Mouse (Mus musculus): ENCODE measurements around the gene Cflar. TPM values are rescaled to one million over a fixed set of nuclear protein-coding genes. Genes with fewer than 3 reads are reported as not detected.
"Not testable (repeated sequence)": the region's sequence is repeated elsewhere in the genome, so short reads cannot be mapped to it uniquely, and the experiment has no call there.

Gene Cflar
- total RNA-seq, 2 experiments from 2014 or later: 24.8 to 28.1 TPM

DNA sequence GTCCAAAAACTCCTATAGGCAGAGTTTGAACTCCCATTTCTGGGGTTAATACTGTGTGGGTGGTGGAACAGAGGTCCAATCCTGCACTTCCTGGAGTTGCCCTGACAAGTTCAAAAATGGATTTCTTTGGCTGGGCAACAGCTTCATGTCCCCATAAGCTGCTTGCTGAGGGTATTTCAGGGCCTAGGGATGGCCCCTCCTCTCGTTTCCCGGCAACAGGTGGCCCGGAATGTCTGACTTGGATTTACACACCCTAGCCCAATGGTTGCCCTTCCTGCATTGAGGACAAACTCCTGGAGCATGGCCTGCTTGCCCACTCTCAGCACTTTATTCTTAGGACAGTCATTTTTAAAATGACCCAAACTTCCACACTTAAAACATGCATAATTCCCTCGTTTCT, 55.1 kb downstream of the Cflar start:
- DNase-seq (ENCODE audit: extremely low spot score in 1 of 2, low spot score in 2 of 2); intact Hi-C loops (cut with DNase I): not testable (repeated sequence)

DNA sequence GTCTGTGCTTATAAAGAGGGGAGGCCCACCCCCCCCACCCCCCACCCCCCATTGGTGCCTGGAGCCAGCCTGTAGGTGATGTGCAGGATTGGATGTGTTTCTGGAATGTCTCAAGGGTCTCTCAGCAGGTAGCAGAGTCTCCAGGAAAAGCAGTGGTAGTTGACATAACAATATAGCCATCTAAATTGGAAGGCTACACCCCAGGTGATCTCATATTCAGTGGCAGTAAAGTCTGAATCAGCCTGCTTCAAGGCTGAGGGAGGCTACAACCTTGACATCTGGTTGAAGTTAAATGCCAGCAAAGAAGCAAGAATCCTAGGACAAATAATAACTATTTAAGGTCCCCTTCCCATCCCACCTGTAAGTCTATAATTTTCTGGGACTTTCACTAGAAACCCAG, 57.8 kb downstream of the Cflar start:
- DNase-seq (ENCODE audit: extremely low spot score in 1 of 2, low spot score in 2 of 2): no peak
- intact Hi-C loops (cut with DNase I): no loop called here

DNA sequence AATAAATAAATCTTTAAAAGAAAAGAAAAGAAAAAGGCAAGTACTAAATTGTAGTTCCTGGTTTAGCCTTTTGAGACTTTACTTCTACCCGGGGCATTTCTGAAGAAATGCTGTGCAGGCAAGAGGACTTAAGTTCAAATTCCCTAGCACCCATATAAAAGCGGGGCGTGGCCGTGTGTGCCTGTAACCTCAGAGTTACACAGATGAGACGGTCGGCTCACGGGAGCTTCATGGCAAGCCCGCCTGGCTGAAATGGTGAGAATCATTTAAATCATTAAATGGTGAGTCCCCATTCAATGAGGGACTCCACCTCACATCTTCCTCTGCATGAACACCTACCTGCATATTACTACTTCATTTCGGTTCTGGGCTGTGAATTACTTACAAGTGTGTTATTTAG, 58.4 kb downstream of the Cflar start:
- DNase-seq (ENCODE audit: extremely low spot score in 1 of 2, low spot score in 2 of 2): no peak
- intact Hi-C loops (cut with DNase I): loop anchor here (5.0 to 10.0 kb wide), 3 partner anchors 128 to 375 kb away; no protein-coding TSS in a partner anchor

DNA sequence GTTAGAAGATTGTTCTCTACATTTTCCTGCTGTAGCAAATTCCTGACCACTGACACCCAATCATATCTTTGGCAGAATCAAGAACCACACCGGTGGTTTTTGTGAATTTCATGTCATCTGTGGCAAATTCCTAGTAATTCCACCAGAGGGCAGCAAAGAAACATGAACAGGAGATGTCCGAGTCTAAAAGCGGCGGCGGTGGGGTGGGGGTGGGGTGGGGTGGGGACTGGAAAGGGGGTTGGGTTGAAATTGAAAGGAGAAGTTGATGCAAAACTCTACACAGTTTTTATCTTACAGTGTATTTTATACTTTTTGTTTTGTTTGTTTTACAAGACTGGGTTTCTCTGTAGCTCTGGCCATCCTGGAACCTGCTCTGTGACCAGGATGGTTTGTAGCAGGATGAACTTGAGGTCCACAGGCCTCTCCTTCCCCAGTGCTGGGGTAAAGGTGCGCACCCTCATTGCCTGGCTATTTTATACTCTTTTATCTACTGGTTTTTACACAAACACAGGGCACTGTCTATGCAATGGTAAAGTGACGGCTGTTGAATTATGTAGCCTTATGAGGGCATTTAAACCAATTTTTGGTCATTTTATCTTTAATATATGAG, 58.9 kb downstream of the Cflar start:
- peak; percentile 52 to 63 for DNase-seq (ENCODE audit: extremely low spot score in 1 of 2, low spot score in 2 of 2)
- intact Hi-C loops (cut with DNase I): loop anchor here (5.0 to 10.0 kb wide), 3 partner anchors 127 to 375 kb away; no protein-coding TSS in a partner anchor

DNA sequence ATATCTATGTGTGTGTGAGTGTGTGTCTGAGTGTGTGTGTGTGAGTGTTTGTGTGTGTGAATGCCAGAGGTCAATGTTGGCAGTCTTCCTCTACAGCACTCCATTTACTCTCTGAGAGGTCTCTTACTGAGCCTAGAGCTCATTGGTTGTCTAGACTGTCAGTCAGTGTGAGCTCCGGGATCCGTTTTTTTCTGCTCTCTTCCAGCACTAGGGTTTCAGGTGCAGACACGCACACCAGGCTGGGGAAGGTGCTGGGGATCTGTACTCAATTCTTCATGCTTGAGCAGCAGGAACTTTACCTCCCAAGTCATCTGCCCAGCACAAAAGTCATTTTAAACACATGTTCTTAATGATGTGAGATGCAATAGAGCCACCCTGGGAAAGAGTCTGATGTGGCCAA, 60.8 kb downstream of the Cflar start:
- no peak for DNase-seq (ENCODE audit: extremely low spot score in 1 of 2, low spot score in 2 of 2)
- intact Hi-C loops (cut with DNase I): loop anchor here (5.0 to 10.0 kb wide), 3 partner anchors 125 to 373 kb away; no protein-coding TSS in a partner anchor

DNA sequence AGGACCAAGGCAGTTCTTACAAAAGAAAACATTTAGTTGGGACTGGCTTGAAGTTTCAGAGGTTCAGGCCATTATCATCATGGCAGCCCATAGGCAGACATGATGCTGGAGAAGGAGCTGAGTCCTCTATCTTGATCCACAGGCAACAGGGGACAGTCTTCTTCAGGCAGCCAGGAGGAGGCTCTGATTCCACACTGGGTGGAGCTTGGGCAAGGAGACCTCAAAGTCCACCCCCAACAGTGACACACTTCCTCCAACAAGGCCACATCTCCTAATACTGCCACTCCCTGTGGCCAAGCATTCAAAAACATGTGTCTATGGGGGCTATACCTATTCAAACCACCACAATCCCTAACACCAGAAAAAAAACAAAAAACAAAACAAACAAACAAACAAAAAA, 62.0 kb downstream of the Cflar start:
- intact Hi-C loops (cut with DNase I): loop anchor here (5.0 to 10.0 kb wide), 3 partner anchors 124 to 372 kb away; no protein-coding TSS in a partner anchor
- no peak for DNase-seq (ENCODE audit: extremely low spot score in 1 of 2, low spot score in 2 of 2)

DNA sequence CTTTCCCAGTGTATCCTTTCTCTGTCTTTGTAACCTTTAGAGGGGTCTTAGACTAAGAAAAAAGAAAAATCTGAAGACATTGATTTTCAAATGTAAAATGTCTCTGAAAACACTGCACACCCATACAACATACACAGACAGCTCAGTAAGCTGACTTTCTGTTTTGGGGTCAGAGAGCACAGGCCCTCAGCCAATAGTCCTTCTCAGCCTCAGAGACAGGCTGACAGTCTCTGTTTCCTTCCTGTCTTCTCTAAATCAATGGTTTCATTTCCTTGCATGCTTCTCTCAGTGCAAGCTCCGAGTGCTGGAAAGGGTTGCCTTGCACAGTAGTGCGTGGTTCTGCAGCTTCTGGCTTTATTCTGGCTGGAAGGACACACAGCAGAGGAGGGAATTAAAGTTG, 62.6 kb downstream of the Cflar start:
- no peak for DNase-seq (ENCODE audit: extremely low spot score in 1 of 2, low spot score in 2 of 2)
- intact Hi-C loops (cut with DNase I): loop anchor here (5.0 to 10.0 kb wide), 3 partner anchors 123 to 371 kb away; no protein-coding TSS in a partner anchor

DNA sequence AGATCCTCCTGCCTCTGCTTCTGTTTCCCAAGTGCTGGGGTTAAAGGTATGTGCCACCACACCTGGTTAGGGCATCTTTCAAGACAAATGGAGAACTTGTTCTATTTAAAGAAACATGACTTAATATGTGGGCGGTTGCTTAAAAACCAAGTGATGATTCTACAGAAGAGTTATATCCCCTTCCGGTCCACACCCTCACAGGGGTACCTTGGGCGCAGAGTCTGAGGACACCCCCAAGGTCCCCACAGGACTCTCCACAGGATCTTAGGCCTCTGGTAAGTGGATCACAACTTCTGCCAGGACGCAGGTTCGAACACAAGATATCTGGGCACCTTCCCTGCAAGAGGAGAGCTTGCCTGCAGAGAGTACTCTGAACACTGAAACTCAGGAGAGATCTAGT, 64.1 kb downstream of the Cflar start:
- intact Hi-C loops (cut with DNase I): loop anchor here (10.0 kb wide), 1 partner anchor 369 kb away; no protein-coding TSS in a partner anchor
- DNase-seq (ENCODE audit: extremely low spot score in 1 of 2, low spot score in 2 of 2): no peak

DNA sequence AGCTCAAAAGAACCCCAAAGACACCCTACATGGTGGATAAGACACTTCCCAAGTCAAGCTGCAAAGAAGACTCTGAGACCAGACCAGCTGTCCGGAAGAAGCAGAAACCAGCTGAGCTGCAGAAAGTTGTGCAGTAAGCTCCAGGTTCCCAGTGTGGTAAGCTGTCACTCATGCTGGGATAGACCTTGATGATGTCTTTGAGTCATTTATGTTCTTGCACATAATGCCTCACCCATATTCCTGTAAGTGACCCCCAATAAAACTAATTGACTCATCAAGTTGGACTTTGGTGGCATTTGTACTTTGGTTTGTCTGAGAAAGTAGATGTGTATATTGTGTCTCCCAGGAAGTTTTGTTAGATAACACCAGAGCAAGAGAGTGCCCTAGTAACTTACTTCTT, 66.3 kb downstream of the Cflar start:
- intact Hi-C loops (cut with DNase I): loop anchor here (10.0 kb wide), 1 partner anchor 367 kb away; no protein-coding TSS in a partner anchor
- no peak for DNase-seq (ENCODE audit: extremely low spot score in 1 of 2, low spot score in 2 of 2)

DNA sequence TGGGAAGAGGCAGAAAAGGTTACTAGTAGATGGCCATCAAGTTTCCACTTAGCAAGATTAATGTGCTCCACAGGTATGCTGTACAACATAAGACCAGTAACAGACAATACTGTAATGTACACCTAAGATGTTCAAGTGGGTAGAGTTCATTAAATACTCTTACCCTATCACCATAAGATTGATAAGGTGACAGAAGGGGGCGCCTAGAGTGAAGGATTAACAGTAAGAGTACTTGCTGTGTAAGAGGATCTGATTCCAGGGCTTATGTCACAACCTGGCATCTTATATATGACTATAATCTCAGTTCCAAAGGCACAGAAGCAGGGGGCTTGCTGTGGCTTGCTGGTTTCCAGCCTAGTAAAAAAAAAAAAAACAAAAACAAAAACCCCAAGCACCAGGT, 66.9 kb downstream of the Cflar start:
- no peak for DNase-seq (ENCODE audit: extremely low spot score in 1 of 2, low spot score in 2 of 2)
- intact Hi-C loops (cut with DNase I): loop anchor here (10.0 kb wide), 1 partner anchor 367 kb away; no protein-coding TSS in a partner anchor

DNA sequence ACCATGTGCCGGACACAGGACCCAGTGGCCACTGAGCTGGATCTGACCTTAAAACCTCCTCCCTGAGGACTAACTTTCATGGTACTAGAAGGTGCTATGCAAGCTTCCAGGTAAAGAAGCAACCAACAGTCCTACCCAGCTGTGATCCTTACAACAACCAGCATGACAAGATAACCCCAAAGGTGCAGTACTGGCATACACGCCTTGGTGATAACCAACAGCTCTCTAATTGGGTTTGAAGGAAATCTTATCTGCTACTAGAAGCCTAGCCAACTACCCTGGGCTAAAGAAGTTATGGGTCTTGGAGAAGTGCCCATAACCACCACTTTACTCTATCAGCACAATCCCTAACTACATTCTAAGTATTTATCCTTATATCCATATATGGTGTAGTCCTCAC, 75.0 kb downstream of the Cflar start:
- DNase-seq (ENCODE audit: extremely low spot score in 1 of 2, low spot score in 2 of 2): no peak
- intact Hi-C loops (cut with DNase I): no loop called here

DNA sequence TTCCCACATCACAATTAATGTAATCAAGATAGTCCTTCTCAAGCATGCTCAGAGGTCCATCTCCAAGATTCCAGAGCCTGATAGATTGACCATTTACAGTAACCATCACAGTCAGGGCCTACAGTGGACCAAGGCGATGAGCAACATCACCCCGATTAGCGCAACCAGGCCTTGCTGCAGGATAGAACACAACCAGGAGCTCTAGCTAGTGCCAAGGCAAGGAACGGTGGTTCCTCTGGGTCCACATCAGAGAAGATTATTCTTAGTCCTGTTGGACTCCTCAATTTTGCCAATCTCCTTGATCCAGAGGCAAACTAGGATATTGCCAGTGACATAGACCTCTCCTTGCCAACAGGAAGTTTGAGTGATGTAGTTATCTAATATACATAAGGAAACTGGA, 77.1 kb downstream of the Cflar start:
- intact Hi-C loops (cut with DNase I): no loop called here
- no peak for DNase-seq (ENCODE audit: extremely low spot score in 1 of 2, low spot score in 2 of 2)

DNA sequence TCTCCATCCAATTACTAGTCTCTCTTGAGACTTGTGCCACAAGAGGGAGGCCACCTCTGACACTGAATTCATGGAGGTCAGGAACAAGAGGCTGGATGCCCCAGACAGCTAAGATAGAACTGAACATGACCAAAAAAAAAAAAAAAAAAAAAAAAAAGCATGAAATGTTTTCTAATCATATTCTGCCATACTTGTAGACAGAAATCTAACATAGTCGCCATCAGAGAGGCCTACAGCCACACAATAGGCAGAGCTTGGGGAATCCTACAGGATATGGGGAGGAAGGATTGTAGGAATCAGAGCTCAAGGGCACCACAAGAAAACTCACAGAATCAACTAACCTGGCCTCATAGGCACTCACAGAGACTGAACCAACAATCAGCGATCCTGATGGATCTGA, 83.4 kb downstream of the Cflar start:
- intact Hi-C loops (cut with DNase I): no loop called here
- DNase-seq (ENCODE audit: extremely low spot score in 1 of 2, low spot score in 2 of 2): no peak

DNA sequence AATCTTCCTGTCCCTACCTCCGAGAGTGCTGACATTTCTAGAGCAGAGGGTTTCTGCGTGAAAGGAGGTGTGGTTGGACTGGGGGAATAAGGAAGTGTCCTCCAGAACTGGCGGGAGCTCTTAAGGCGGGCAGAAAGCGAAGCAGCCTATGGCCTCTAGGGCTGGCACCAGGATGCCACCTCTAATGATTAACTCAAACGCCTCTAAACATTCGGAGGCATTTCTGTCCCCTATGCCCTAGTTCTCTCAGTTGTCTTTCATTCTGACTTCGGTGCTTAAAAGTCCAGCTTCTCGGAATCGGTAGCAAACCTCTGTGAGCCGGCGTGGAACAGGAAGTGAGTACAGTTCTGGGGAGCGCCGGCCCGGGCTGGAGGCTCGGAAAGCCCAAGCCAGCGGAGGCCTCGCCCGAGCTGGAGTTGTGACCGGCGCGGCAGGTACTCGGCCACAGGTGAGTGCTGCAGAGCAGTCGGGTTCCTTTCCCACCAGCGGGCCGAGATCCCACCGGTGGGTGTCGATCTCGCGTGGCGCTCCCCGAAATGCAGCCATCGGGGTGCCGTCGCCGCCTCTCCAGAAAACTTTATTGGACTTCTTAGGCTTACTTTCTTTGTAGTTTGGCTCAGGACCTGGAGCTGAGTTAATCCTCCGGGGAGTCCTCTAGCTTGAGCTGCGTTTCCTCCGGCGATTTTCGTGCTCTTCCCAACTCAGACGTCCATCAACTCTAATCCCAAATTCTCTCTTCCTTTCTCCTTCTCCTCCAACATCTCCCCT, 84.2 kb downstream of the Cflar start, which contains the start of gene Casp8:
Gene Casp8 (plus strand): TSS at position 84 of the 768 bp plus-strand sequence.
- DNase-seq (ENCODE audit: extremely low spot score in 1 of 2, low spot score in 2 of 2): peak in 1 of 2 experiments; percentile 36
- intact Hi-C loops (cut with DNase I): no loop called here

DNA sequence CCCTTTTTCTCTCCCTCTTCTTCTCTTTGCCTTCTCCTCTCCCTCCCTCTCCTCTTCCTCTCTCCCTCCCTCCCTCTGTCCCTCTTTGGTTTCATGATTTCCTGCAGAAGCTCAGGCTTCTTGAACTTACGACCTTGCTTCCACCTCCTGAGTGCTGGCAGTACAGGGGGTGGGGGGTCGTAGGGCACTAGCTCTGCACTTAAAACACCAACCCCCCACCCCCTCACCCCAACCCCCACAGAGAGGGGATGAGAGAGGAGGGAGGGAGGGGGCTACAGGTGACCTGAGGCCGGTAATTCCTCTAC, 84.7 kb downstream of the Cflar start:
- intact Hi-C loops (cut with DNase I): no loop called here
- DNase-seq (ENCODE audit: extremely low spot score in 1 of 2, low spot score in 2 of 2): no peak

DNA sequence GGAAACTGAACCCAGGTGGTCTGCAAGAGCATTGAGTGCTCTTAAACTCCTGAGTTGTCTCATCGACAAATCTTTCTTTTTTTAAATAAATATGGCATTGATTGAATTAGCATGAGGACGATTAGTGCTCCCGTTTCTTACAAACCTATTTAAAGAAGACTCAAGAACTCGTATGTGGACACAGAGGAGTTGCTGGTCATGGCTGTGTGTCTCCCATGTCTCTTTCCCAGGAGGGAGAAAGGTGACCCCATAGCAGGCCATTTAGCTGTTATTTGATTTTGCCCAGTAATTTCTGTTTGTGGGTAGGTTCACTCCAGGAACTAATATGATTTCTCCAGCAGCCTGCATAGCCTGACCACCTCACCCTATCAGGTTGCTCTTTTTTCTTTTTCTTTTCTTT, 85.5 kb downstream of the Cflar start:
- intact Hi-C loops (cut with DNase I): no loop called here
- no peak for DNase-seq (ENCODE audit: extremely low spot score in 1 of 2, low spot score in 2 of 2)

DNA sequence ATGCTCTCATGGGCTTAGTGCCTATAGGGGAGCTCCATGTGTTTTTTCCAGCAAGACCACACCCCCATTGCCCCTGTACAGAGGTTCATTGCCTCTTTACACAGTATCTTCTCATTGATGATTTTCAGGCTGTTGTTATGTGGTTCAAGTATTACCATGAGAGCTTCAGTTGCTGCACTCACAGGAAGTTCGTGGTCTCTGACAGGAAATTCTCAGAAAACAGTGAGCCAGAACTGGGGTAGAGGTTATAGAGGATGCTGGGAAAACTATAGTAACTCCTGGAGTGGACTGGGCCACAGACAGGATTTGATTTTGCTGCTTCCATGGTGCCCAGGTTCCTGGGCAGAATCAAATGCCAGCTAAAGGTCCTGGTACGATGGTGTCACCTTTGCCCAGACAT, 86.1 kb downstream of the Cflar start:
- intact Hi-C loops (cut with DNase I): no loop called here
- no peak for DNase-seq (ENCODE audit: extremely low spot score in 1 of 2, low spot score in 2 of 2)

DNA sequence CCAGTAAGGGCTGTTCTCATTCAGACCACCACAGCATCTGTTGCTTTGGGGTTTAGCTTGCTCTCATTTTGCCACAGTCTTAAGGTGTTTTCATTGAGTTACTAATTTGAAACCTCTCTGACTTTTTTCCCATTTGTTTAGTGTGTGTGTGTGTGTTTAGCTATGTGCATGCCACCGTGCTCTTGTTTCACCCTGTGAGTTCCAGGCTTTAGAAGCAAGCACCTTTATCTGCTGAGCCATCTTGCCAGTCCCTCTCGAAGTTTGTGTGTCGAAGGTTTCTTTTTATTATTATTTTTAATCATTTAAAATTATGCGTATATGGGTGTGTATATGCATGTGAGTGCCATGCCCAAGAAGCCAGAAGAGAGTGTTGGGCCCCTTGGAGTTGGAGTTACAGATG, 87.6 kb downstream of the Cflar start:
- intact Hi-C loops (cut with DNase I): no loop called here

DNA sequence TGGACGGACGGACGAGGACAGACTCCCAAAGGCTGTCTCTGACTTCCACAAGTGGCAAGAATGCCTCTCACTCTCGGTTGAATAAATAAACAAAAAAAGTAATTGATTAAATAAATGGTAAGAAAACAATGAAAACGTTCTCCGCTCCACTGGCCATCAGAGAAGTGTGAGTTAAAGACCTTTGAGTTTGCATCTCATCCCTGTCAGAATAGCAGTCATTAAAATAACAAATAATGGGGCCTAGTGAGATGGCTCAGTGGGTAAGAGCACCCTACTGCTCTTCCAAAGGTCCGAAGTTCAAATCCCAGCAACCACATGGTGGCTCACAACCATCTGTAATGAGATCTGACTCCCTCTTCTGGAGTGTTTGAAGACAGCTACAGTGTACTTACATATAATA, 89.3 kb downstream of the Cflar start:
- intact Hi-C loops (cut with DNase I): not testable (repeated sequence)

More for the DNA sequence above, 87.6 kb downstream of the Cflar start:
- no peak for DNase-seq (ENCODE audit: extremely low spot score in 1 of 2, low spot score in 2 of 2)

More for the DNA sequence above, 89.3 kb downstream of the Cflar start:
- not testable (repeated sequence) for DNase-seq (ENCODE audit: extremely low spot score in 1 of 2, low spot score in 2 of 2)
